Mouse (Mus musculus) neural tube, embryonic 13.5 days (tissue): ENCODE results near the gene Nos2. TPM values are rescaled to one million over a fixed set of nuclear protein-coding genes. Genes with fewer than 3 reads are reported as not detected.

Experiments used
- ATAC-seq: fragments of 200-750 bp; cut with Nextera tagmentation; 2 replicates; pipeline ENCODE4 v1.8.0; 2017; ENCODE audit warnings: low read depth, mild to moderate bottlenecking, moderate TSS enrichment, moderate library complexity
- H3K27ac ChIP-seq: fragments of 300-500 bp; sonication (generic); replicated peaks from 2 replicates; pipeline ENCODE4 v1.5.1; 2015; ENCODE audit warnings: moderate library complexity, mild to moderate bottlenecking, inconsistent platforms
- H3K27me3 ChIP-seq: fragments of 300-500 bp; sonication (generic); 2 replicates; pipeline ENCODE4 v1.6.1; 2015; ENCODE audit warnings: mild to moderate bottlenecking, inconsistent platforms
- H3K36me3 ChIP-seq: fragments of 300-500 bp; sonication (generic); 2 replicates; pipeline ENCODE4 v1.6.1; 2015; ENCODE audit warnings: mild to moderate bottlenecking, inconsistent platforms
- H3K4me1 ChIP-seq: fragments of 300-500 bp; sonication (generic); replicated peaks from 2 replicates; pipeline ENCODE4 v1.6.1; 2015; ENCODE audit warnings: inconsistent platforms
- H3K4me2 ChIP-seq: fragments of 300-500 bp; sonication (generic); 2 replicates; pipeline ENCODE4 v1.6.1; 2015; ENCODE audit warnings: inconsistent platforms, mild to moderate bottlenecking, moderate library complexity
- H3K4me3 ChIP-seq: fragments of 300-500 bp; sonication (generic); 2 replicates; pipeline ENCODE4 v1.5.1; 2015; ENCODE audit warnings: mild to moderate bottlenecking, inconsistent platforms
- H3K9ac ChIP-seq: fragments of 300-500 bp; sonication (generic); 2 replicates; pipeline ENCODE4 v1.6.1; 2015; ENCODE audit warnings: moderate library complexity, mild to moderate bottlenecking, inconsistent platforms
- H3K9me3 ChIP-seq: fragments of 300-500 bp; sonication (generic); 2 replicates; pipeline ENCODE4 v1.6.1; 2016; ENCODE audit warnings: inconsistent platforms
- WGBS: fragments of 180-500 bp; shearing (Covaris S2); methylation state at CpG from one replicate; pipeline ENCODE4 v1.1.7; 2015; 5-methylcytosine and 5-hydroxymethylcytosine counted together
- polyA plus RNA-seq: library from polyadenylated mRNA; unstranded; fragments of >200 nt; fragmentation: Nextera tagmentation; extraction: Ambion mirVana; gene quantifications from 2 replicates; pipeline ENCODE4 v1.2.1, GENCODE M21; 2015

Nos2 gene
- polyA plus RNA-seq, 1 experiment from 2014 or later = 1.1 TPM

- ATAC-seq = no peak; the same call in 1 of the 2 replicates
- no peaks in the 10 kb centered on the region for H3K36me3 ChIP-seq
- no peak overlapping the region for H3K4me3 ChIP-seq
- peaks cover 6% of the 10 kb centered on the region for H3K4me1 ChIP-seq
- H3K9ac ChIP-seq = no peak overlapping the region
- 37% methylated on average over 8 of the region's 8 CpGs for WGBS
- H3K27me3 ChIP-seq = peaks cover 67% of the 10 kb centered on the region
- no peaks in the 10 kb centered on the region for H3K9me3 ChIP-seq
- no peak overlapping the region for H3K27ac ChIP-seq
- H3K4me2 ChIP-seq = no peak overlapping the region
Measured at GRCm38 (mm10) chr11:78922678-78923407, 2.3 kb downstream of the Nos2 start.

- Histone ChIP-seq H3K36me3 (no peaks in the 10 kb centered on the region), H3K4me2 (no peak overlapping the region), H3K9ac (no peak overlapping the region), H3K4me1 (peaks cover 8% of the 10 kb centered on the region), H3K9me3 (no peaks in the 10 kb centered on the region), H3K27me3 (peaks cover 71% of the 10 kb centered on the region), H3K4me3 (no peak overlapping the region), H3K27ac (no peak overlapping the region)
- no peak for ATAC-seq
- WGBS = 16% methylated on average over 9 of the region's 9 CpGs
Measured at GRCm38 (mm10) chr11:78924111-78924510, 3.5 kb downstream of the Nos2 start.

- Histone ChIP-seq H3K4me2 (peak overlapping the region; percentile 57), H3K4me3 (peak overlapping the region; percentile 33), H3K27me3 (peaks cover 71% of the 10 kb centered on the region), H3K9me3 (no peaks in the 10 kb centered on the region), H3K4me1 (peaks cover 11% of the 10 kb centered on the region), H3K36me3 (no peaks in the 10 kb centered on the region), H3K9ac (peak overlapping the region; percentile 51; the same call in 1 of the 2 replicates), H3K27ac (no peak overlapping the region)
- no peak for ATAC-seq
- WGBS = under 1% methylated on average over 34 of the region's 37 CpGs
Measured at GRCm38 (mm10) chr11:78924916-78925315, 4.3 kb downstream of the Nos2 start.

- Histone ChIP-seq H3K27me3 (peaks cover 41% of the 10 kb centered on the region), H3K4me1 (peaks cover 11% of the 10 kb centered on the region), H3K27ac (no peak overlapping the region), H3K9ac (no peak overlapping the region), H3K4me2 (no peak overlapping the region), H3K36me3 (no peaks in the 10 kb centered on the region), H3K9me3 (no peaks in the 10 kb centered on the region), H3K4me3 (no peak overlapping the region)
- 49% methylated on average over 5 of the region's 5 CpGs for WGBS
- 0 out of 2 replicates have a peak, but pooled peaks have one; percentile 23 for ATAC-seq
Measured at GRCm38 (mm10) chr11:78929345-78929744, 8.8 kb downstream of the Nos2 start.

- Histone ChIP-seq H3K4me1 (0 out of 2 replicates have a peak, but pooled peaks cover 1% of the 10 kb centered on the region), H3K9me3 (no peaks in the 10 kb centered on the region), H3K4me2 (no peak overlapping the region), H3K36me3 (no peaks in the 10 kb centered on the region), H3K9ac (no peak overlapping the region), H3K4me3 (no peak overlapping the region), H3K27me3 (no peaks in the 10 kb centered on the region), H3K27ac (no peak overlapping the region)
- WGBS = 86% methylated on average over 7 of the region's 7 CpGs
- ATAC-seq = no peak
Measured at GRCm38 (mm10) chr11:78934307-78934706, 13.7 kb downstream of the Nos2 start.

- Histone ChIP-seq H3K4me1 (no peaks in the 10 kb centered on the region), H3K4me2 (no peak overlapping the region), H3K27ac (no peak overlapping the region), H3K4me3 (no peak overlapping the region), H3K36me3 (no peaks in the 10 kb centered on the region), H3K9ac (no peak overlapping the region), H3K27me3 (no peaks in the 10 kb centered on the region), H3K9me3 (no peaks in the 10 kb centered on the region)
- WGBS = 85% methylated on average over 4 of the region's 4 CpGs
- ATAC-seq = no peak
Measured at GRCm38 (mm10) chr11:78934727-78935126, 14.1 kb downstream of the Nos2 start.

GRCm38 (mm10) chr11:78935178-78935577, 14.6 kb downstream of the Nos2 start:
- Histone ChIP-seq H3K4me1 (no peaks in the 10 kb centered on the region), H3K4me2 (no peak overlapping the region), H3K4me3 (no peak overlapping the region), H3K9me3 (no peaks in the 10 kb centered on the region), H3K36me3 (no peaks in the 10 kb centered on the region), H3K27me3 (no peaks in the 10 kb centered on the region), H3K9ac (no peak overlapping the region), H3K27ac (no peak overlapping the region)
- 77% methylated on average over 6 of the region's 6 CpGs for WGBS
- ATAC-seq = no peak

GRCm38 (mm10) chr11:78943083-78943482, 22.5 kb downstream of the Nos2 start:
- H3K9ac ChIP-seq = no peak overlapping the region
- no peak overlapping the region for H3K4me2 ChIP-seq
- no peak overlapping the region for H3K4me3 ChIP-seq
- H3K4me1 ChIP-seq = no peaks in the 10 kb centered on the region
- H3K27me3 ChIP-seq = no peaks in the 10 kb centered on the region
- H3K27ac ChIP-seq = no peak overlapping the region
- 95% methylated on average over 1 of the region's 1 CpGs for WGBS
- ATAC-seq = no peak
- no peaks in the 10 kb centered on the region for H3K9me3 ChIP-seq
- no peaks in the 10 kb centered on the region for H3K36me3 ChIP-seq

- WGBS = 82% methylated on average over 8 of the region's 8 CpGs
- no peak for ATAC-seq
- Histone ChIP-seq H3K4me2 (no peak overlapping the region), H3K9me3 (no peaks in the 10 kb centered on the region), H3K9ac (no peak overlapping the region), H3K27ac (no peak overlapping the region), H3K4me1 (peaks cover 5% of the 10 kb centered on the region), H3K27me3 (peaks cover 29% of the 10 kb centered on the region), H3K36me3 (no peaks in the 10 kb centered on the region), H3K4me3 (no peak overlapping the region)
Measured at GRCm38 (mm10) chr11:78950365-78950764, 29.8 kb downstream of the Nos2 start.

- H3K27ac ChIP-seq = no peak overlapping the region
- H3K36me3 ChIP-seq = no peaks in the 10 kb centered on the region
- peak overlapping the region; percentile 18 for H3K4me3 ChIP-seq
- no peak for ATAC-seq
- peak overlapping the region; percentile 47 for H3K4me2 ChIP-seq
- H3K9ac ChIP-seq = no peak overlapping the region
- peaks cover 5% of the 10 kb centered on the region for H3K4me1 ChIP-seq
- peaks cover 29% of the 10 kb centered on the region for H3K27me3 ChIP-seq
- WGBS = 7% methylated on average over 17 of the region's 17 CpGs
- no peaks in the 10 kb centered on the region for H3K9me3 ChIP-seq
Measured at GRCm38 (mm10) chr11:78952467-78952866, 31.9 kb downstream of the Nos2 start.

GRCm38 (mm10) chr11:78956260-78956659, 35.7 kb downstream of the Nos2 start:
- H3K36me3 ChIP-seq = no peaks in the 10 kb centered on the region
- no peak overlapping the region for H3K27ac ChIP-seq
- H3K27me3 ChIP-seq = peaks cover 28% of the 10 kb centered on the region
- H3K9ac ChIP-seq = no peak overlapping the region; the same call in 1 of the 2 replicates
- no peak for ATAC-seq
- H3K9me3 ChIP-seq = no peaks in the 10 kb centered on the region
- H3K4me1 ChIP-seq = peaks cover 5% of the 10 kb centered on the region
- no peak overlapping the region for H3K4me2 ChIP-seq
- no peak overlapping the region for H3K4me3 ChIP-seq
- whole genome bisulfite sequencing = 10% methylated on average over 7 of the region's 7 CpGs

GRCm38 (mm10) chr11:78959367-78959766, 38.8 kb downstream of the Nos2 start:
- no peaks in the 10 kb centered on the region for H3K27me3 ChIP-seq
- 73% methylated on average over 8 of the region's 8 CpGs for WGBS
- H3K4me2 ChIP-seq = no peak overlapping the region
- no peak overlapping the region for H3K4me3 ChIP-seq
- H3K27ac ChIP-seq = no peak overlapping the region
- no peaks in the 10 kb centered on the region for H3K36me3 ChIP-seq
- ATAC-seq = no peak
- no peaks in the 10 kb centered on the region for H3K9me3 ChIP-seq
- no peak overlapping the region for H3K9ac ChIP-seq
- H3K4me1 ChIP-seq = no peaks in the 10 kb centered on the region
